Mouse (Mus musculus) stomach, embryonic 15.5 days (tissue): ENCODE measurements around the gene Lgals3. TPM values are rescaled to one million over a fixed set of nuclear protein-coding genes. Genes with fewer than 3 reads are reported as not detected.
A peak's percentile ranks its signal among the peaks of the same experiment; 100 is the strongest.

Source experiments
- ATAC-seq: fragments of 200-750 bp; cut with Nextera tagmentation; 2 replicates; pipeline ENCODE4 v1.8.0; 2017; ENCODE audit warnings: low read depth, moderate number of reproducible peaks, moderate TSS enrichment; ENCODE audit not compliant: insufficient read depth, low FRiP score
- H3K27ac ChIP-seq: fragments of 300-500 bp; sonication (generic); 2 replicates; pipeline ENCODE4 v1.5.1; 2015; ENCODE audit warnings: mild to moderate bottlenecking, inconsistent platforms
- H3K27me3 ChIP-seq: fragments of 300-500 bp; sonication (generic); replicated peaks from 2 replicates; pipeline ENCODE4 v1.6.1; 2015; ENCODE audit warnings: inconsistent platforms
- H3K36me3 ChIP-seq: fragments of 300-500 bp; sonication (generic); 2 replicates; pipeline ENCODE4 v1.6.1; 2015; ENCODE audit warnings: inconsistent platforms
- H3K4me1 ChIP-seq: fragments of 300-500 bp; sonication (generic); 2 replicates; pipeline ENCODE4 v1.6.1; 2015; ENCODE audit warnings: inconsistent platforms
- H3K4me2 ChIP-seq: fragments of 300-500 bp; sonication (generic); 2 replicates; pipeline ENCODE4 v1.6.1; 2015; ENCODE audit warnings: mild to moderate bottlenecking, inconsistent platforms
- H3K4me3 ChIP-seq: fragments of 300-500 bp; sonication (generic); replicated peaks from 2 replicates; pipeline ENCODE4 v1.5.1; 2015; ENCODE audit warnings: inconsistent platforms
- H3K9ac ChIP-seq: fragments of 300-500 bp; sonication (generic); 2 replicates; pipeline ENCODE4 v1.6.1; 2015; ENCODE audit warnings: inconsistent platforms
- H3K9me3 ChIP-seq: fragments of 300-500 bp; sonication (generic); 2 replicates; pipeline ENCODE4 v1.6.1; 2016; ENCODE audit warnings: inconsistent platforms
- WGBS: fragments of 180-500 bp; shearing (Covaris S2); methylation state at CpG from one replicate; pipeline ENCODE4 v1.1.7; 2015; 5-methylcytosine and 5-hydroxymethylcytosine counted together
- polyA plus RNA-seq: library from polyadenylated mRNA; unstranded; fragments of >200 nt; fragmentation: Nextera tagmentation; extraction: Ambion mirVana; gene quantifications from 2 replicates; pipeline ENCODE4 v1.2.1, GENCODE M21; 2015

The Lgals3 gene
- polyA plus RNA-seq, 1 experiment from 2014 or later: 58.3 TPM

- Histone ChIP-seq H3K9me3 (no peaks in the 10 kb centered on the region), H3K4me1 (no peaks in the 10 kb centered on the region), H3K4me2 (no peak overlapping the region), H3K27me3 (no peaks in the 10 kb centered on the region), H3K9ac (no peak overlapping the region), H3K4me3 (no peak overlapping the region), H3K36me3 (peaks cover 36% of the 10 kb centered on the region; the same call in 1 of the 2 replicates), H3K27ac (no peak overlapping the region)
- no peak for ATAC-seq
- WGBS: 90% methylated on average over 8 of the region's 8 CpGs
These were observed 35.2 kb downstream of the Lgals3 start for GRCm38 (mm10) chr14:47402735-47403134.

- H3K27ac ChIP-seq: no peak overlapping the region
- H3K4me3 ChIP-seq: no peak overlapping the region
- H3K4me1 ChIP-seq: no peaks in the 10 kb centered on the region
- peaks cover 34% of the 10 kb centered on the region for H3K36me3 ChIP-seq
- 75% methylated on average over 9 of the region's 9 CpGs for WGBS
- H3K9me3 ChIP-seq: no peaks in the 10 kb centered on the region
- no peak overlapping the region for H3K4me2 ChIP-seq
- H3K9ac ChIP-seq: no peak overlapping the region
- ATAC-seq: no peak
- no peaks in the 10 kb centered on the region for H3K27me3 ChIP-seq
These were observed 38.4 kb downstream of the Lgals3 start for GRCm38 (mm10) chr14:47406000-47406399.

GRCm38 (mm10) chr14:47417346-47417745, 49.8 kb downstream of the Lgals3 start:
- H3K36me3 ChIP-seq: peaks cover 24% of the 10 kb centered on the region
- peak overlapping the region; percentile 44; the same call in 1 of the 2 replicates for H3K9ac ChIP-seq
- no peaks in the 10 kb centered on the region for H3K9me3 ChIP-seq
- H3K27me3 ChIP-seq: no peaks in the 10 kb centered on the region
- H3K4me3 ChIP-seq: peak overlapping the region; percentile 61
- WGBS: 23% methylated on average over 3 of the region's 3 CpGs
- H3K4me2 ChIP-seq: peak overlapping the region; percentile 59
- 0 out of 2 replicates have a peak, but pooled peaks have one; percentile 3 for ATAC-seq
- no peak overlapping the region; the same call in 1 of the 2 replicates for H3K27ac ChIP-seq
- peaks cover 8% of the 10 kb centered on the region for H3K4me1 ChIP-seq

- peak within 1 kb of the TSS; percentile 59 for H3K4me2 ChIP-seq
- H3K9ac ChIP-seq: peak within 1 kb of the TSS; percentile 44; the same call in 1 of the 2 replicates
- peaks cover 8% of the 10 kb centered on the region for H3K4me1 ChIP-seq
- peak; percentile 97 for ATAC-seq
- peak within 1 kb of the TSS; percentile 61 for H3K4me3 ChIP-seq
- H3K27ac ChIP-seq: peak within 1 kb of the TSS; percentile 63
- 1% methylated on average over 36 of the region's 36 CpGs for WGBS
- peaks cover 20% of the 10 kb centered on the region for H3K36me3 ChIP-seq
- no peaks in the 10 kb centered on the region for H3K9me3 ChIP-seq
- H3K27me3 ChIP-seq: no peaks in the 10 kb centered on the region
These were observed 50.5 kb downstream of the Lgals3 start, which contains the start of gene Dlgap5 for GRCm38 (mm10) chr14:47417775-47418665. Gene Dlgap5, minus strand, starts transcription at chr14:47418407.

- 24% methylated on average over 5 of the region's 5 CpGs for WGBS
- H3K4me3 ChIP-seq: peak overlapping the region; percentile 61
- H3K9ac ChIP-seq: no peak overlapping the region
- H3K27me3 ChIP-seq: no peaks in the 10 kb centered on the region
- no peak overlapping the region; the same call in 1 of the 2 replicates for H3K27ac ChIP-seq
- H3K36me3 ChIP-seq: peaks cover 18% of the 10 kb centered on the region
- ATAC-seq: no peak
- H3K9me3 ChIP-seq: no peaks in the 10 kb centered on the region
- H3K4me1 ChIP-seq: peaks cover 8% of the 10 kb centered on the region
- H3K4me2 ChIP-seq: peak overlapping the region; percentile 59
These were observed 51.1 kb downstream of the Lgals3 start for GRCm38 (mm10) chr14:47418666-47418991.

- no peaks in the 10 kb centered on the region for H3K27me3 ChIP-seq
- no peaks in the 10 kb centered on the region for H3K9me3 ChIP-seq
- no peak for ATAC-seq
- peaks cover 8% of the 10 kb centered on the region for H3K4me1 ChIP-seq
- H3K4me3 ChIP-seq: no peak overlapping the region; the same call in 1 of the 2 replicates
- no peak overlapping the region for H3K4me2 ChIP-seq
- peaks cover 13% of the 10 kb centered on the region for H3K36me3 ChIP-seq
- no peak overlapping the region; the same call in 1 of the 2 replicates for H3K27ac ChIP-seq
- no peak overlapping the region for H3K9ac ChIP-seq
- 72% methylated on average over 9 of the region's 9 CpGs for WGBS
These were observed 51.6 kb downstream of the Lgals3 start for GRCm38 (mm10) chr14:47419034-47419625.

GRCm38 (mm10) chr14:47419723-47420276, 52.2 kb downstream of the Lgals3 start:
- WGBS: 94% methylated on average over 24 of the region's 24 CpGs
- no peak for ATAC-seq

GRCm38 (mm10) chr14:47421606-47422005, 54.1 kb downstream of the Lgals3 start:
- no peak for ATAC-seq
- no peak overlapping the region for H3K4me2 ChIP-seq
- H3K27ac ChIP-seq: no peak overlapping the region
- no peaks in the 10 kb centered on the region for H3K9me3 ChIP-seq
- H3K27me3 ChIP-seq: no peaks in the 10 kb centered on the region
- no peak overlapping the region for H3K4me3 ChIP-seq
- H3K9ac ChIP-seq: no peak overlapping the region
- peaks cover 8% of the 10 kb centered on the region for H3K4me1 ChIP-seq
- WGBS: 38% methylated on average over 2 of the region's 2 CpGs
- H3K36me3 ChIP-seq: no peaks in the 10 kb centered on the region

More at GRCm38 (mm10) chr14:47419723-47420276, 52.2 kb downstream of the Lgals3 start:
- H3K4me2 ChIP-seq: no peak overlapping the region
- no peak overlapping the region for H3K9ac ChIP-seq
- H3K4me3 ChIP-seq: no peak overlapping the region
- peaks cover 8% of the 10 kb centered on the region for H3K4me1 ChIP-seq
- no peaks in the 10 kb centered on the region for H3K9me3 ChIP-seq
- no peak overlapping the region for H3K27ac ChIP-seq
- H3K36me3 ChIP-seq: peaks cover 6% of the 10 kb centered on the region; the same call in 1 of the 2 replicates
- H3K27me3 ChIP-seq: no peaks in the 10 kb centered on the region

- H3K36me3 ChIP-seq: no peaks in the 10 kb centered on the region
- no peaks in the 10 kb centered on the region for H3K27me3 ChIP-seq
- 71% methylated on average over 4 of the region's 4 CpGs for WGBS
- no peak for ATAC-seq
- peaks cover 1% of the 10 kb centered on the region for H3K4me1 ChIP-seq
- no peak overlapping the region for H3K4me3 ChIP-seq
- no peak overlapping the region for H3K9ac ChIP-seq
- no peak overlapping the region for H3K4me2 ChIP-seq
- H3K27ac ChIP-seq: no peak overlapping the region
- H3K9me3 ChIP-seq: no peaks in the 10 kb centered on the region
These were observed 54.9 kb downstream of the Lgals3 start for GRCm38 (mm10) chr14:47422466-47422865.

- H3K4me3 ChIP-seq: no peak overlapping the region
- no peaks in the 10 kb centered on the region for H3K36me3 ChIP-seq
- no peaks in the 10 kb centered on the region for H3K4me1 ChIP-seq
- H3K4me2 ChIP-seq: no peak overlapping the region
- H3K27ac ChIP-seq: no peak overlapping the region
- H3K27me3 ChIP-seq: no peaks in the 10 kb centered on the region
- H3K9me3 ChIP-seq: no peaks in the 10 kb centered on the region
- ATAC-seq: no peak
- H3K9ac ChIP-seq: no peak overlapping the region
These were observed 65.4 kb downstream of the Lgals3 start for GRCm38 (mm10) chr14:47432987-47433386.
